Mouse (Mus musculus) bone marrow macrophage, adult 2 months (primary cell): ENCODE measurements around the gene Gpatch4. TPM values are rescaled to one million over a fixed set of nuclear protein-coding genes. Genes with fewer than 3 reads are reported as not detected.

Experiments used
- H3K27ac ChIP-seq: 2 replicates; pipeline ENCODE4 v1.5.1; 2012; ENCODE audit warnings: low read depth, low read length; ENCODE audit not compliant: insufficient read depth
- H3K4me1 ChIP-seq: 2 replicates; pipeline ENCODE4 v1.6.1; 2012; ENCODE audit warnings: low read length; ENCODE audit not compliant: control insufficient read depth, insufficient read depth
- H3K4me3 ChIP-seq: 2 replicates; pipeline ENCODE4 v1.5.1; 2012; ENCODE audit warnings: mild to moderate bottlenecking, low read length, moderate library complexity; ENCODE audit not compliant: insufficient read depth
- CTCF ChIP-seq: IDR thresholded peaks from 2 replicates; pipeline ENCODE4 v1.5.1; 2012; ENCODE audit warnings: low read depth, mild to moderate bottlenecking, low read length, moderate library complexity
- POLR2A ChIP-seq: IDR thresholded peaks from 2 replicates; pipeline ENCODE4 v1.6.1; 2012; ENCODE audit warnings: mild to moderate bottlenecking, low read depth, low read length, borderline replicate concordance
- polyA plus RNA-seq: library from polyadenylated mRNA; stranded (reverse); fragments of >200 nt; gene quantifications from 2 replicates; pipeline ENCODE4 v1.2.4, GENCODE M21; 2012; ENCODE audit not compliant: missing spikeins, insufficient read depth, insufficient read length

Gpatch4 gene
- polyA plus RNA-seq, 1 experiment, result 7.9 TPM

DNA sequence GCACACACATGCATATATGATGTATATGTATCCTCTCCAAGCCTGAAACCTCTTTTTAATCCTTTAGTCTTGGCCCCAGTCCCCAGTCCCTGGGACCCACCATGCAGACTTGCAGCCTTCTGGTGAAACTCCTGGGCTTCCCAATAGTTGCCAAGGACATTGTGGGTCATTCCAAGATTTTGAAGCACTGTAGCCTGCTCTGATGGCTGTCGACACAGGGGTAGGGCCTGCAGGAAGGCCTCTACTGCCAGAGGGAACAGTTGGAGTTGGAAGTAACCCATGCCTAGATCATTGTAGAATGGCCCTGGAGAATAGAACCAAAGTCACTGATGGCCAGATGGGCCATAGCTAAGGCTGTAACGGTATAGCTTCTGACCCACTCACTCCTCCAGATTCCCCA lies 31.4 kb downstream of the Gpatch4 start:
- Histone ChIP-seq H3K4me3 (no peak overlapping the region), H3K4me1 (0 out of 2 replicates have a peak, but pooled peaks cover 2% of the 10 kb centered on the region), H3K27ac (no peak overlapping the region)
- TF ChIP-seq CTCF (no peak), POLR2A (no peak)

DNA sequence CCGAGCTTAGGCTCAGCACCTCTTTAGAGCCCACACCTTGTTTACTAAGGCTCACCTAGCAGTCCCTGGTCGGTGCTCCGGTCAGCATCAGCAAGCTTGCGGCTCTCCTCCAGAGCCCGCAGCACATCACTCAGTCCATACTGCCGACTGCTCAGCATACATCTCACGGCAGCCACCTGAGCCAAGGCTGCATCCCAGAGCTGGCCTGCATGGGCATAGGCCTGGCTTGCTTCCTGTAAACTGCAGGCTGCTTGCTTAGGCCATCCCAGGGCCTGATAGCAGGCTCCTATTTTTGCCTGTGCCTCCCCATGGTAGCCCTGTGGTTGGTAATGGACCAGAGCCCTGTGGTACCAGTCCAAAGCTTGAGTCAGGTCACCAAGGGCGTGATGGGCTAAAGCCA lies 31.9 kb downstream of the Gpatch4 start:
- Histone ChIP-seq H3K27ac (no peak overlapping the region), H3K4me1 (0 out of 2 replicates have a peak, but pooled peaks cover 2% of the 10 kb centered on the region), H3K4me3 (no peak overlapping the region)
- TF ChIP-seq CTCF (no peak), POLR2A (no peak)

DNA sequence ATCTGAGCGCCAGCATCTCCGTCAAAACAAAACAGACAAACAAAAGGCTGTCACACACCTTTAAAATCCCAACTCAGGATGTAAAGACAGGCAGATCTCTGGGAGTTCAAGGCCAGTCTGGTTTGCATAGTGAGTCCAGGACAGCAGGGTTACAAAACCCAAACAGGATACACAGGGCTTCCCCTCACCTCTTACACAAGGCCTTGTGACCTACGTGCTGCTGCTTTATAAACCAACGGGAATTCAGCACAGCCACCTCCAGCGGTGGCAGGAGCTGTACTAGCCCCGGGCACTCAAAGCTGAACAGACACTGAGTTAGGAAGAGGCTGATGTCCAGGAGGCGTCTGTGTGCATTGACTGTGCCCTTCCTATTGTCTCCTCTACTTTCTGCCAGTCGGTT lies 34.5 kb downstream of the Gpatch4 start:
- H3K27ac ChIP-seq, result no peak overlapping the region
- peaks cover 5% of the 10 kb centered on the region; the same call in 1 of the 2 replicates for H3K4me1 ChIP-seq
- no peak for TF ChIP-seq CTCF
- no peak for TF ChIP-seq POLR2A
- H3K4me3 ChIP-seq, result no peak overlapping the region

DNA sequence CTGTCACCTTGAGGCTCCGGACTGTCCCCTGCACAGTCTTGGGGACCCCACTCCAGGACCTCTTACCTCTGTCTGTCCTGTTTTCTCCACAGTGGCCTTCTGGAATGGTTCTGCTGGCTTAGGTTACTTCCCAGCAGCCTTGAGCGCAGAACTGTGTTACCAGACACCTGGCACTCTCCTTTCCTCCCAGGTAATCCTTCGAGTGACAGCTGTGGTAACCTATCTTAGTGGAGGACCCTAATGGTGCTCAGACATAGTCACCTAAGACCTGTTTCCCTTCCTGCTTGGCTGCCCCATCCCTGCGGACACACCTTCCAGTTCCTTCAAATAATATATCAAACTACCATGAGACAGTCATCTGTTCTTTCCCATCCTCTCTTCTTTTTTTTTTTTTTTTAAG lies 35.3 kb downstream of the Gpatch4 start, which contains the start of gene Ttc24:
Gene Ttc24 (minus strand): TSS at position 101 of the 400 bp plus-strand sequence.
- Histone ChIP-seq H3K27ac (no peak within 1 kb of the TSS), H3K4me3 (no peak within 1 kb of the TSS), H3K4me1 (peaks cover 11% of the 10 kb centered on the region)
- TF ChIP-seq CTCF, result no peak

DNA sequence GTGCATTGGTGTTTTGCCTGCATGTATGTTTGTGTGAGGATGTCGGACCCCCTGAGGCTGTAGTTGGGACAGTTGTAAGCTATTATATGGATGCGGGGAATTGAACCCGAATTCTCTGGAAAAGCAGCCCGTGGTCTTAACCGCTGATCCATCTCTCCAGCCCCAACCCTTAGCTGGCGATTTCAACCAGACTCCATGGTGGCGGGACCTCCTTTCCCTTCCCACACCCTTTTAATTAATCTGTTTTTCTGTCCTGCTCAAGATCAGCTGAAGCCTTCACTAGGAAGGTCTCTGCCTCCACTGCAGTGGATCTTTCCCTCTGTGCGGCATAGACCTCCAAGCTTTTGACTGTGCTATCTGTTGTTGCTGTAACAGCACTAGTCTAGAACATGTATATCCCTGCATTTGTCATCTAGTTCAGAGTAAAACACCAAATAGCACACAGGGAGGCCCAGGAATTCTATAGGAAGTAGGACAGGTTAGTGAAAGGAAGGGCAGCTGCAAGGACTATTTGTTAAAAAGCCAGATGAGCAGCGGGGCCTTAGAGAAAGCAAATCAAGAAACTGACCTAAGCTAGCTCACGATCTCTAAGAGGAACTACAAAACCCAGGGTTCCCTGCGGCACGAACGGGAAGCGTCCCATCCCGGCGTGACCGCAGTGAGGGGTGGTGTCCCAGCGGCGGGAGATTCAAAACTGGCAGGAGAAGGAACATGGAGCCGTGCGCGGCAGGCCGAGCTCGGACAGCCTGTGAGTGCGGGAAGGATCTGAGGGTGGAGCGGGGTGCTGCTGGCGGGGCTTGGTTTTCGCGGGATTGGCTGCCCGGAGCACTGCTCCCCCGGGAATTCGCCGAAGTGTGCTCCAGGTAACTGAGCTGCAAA lies 38.7 kb downstream of the Gpatch4 start, which contains the start of gene Iqgap3:
Gene Iqgap3 (plus strand): TSS at position 627 of the 879 bp plus-strand sequence.
- Histone ChIP-seq H3K4me1 (peaks cover 12% of the 10 kb centered on the region), H3K27ac (no peak within 1 kb of the TSS), H3K4me3 (peak within 1 kb of the TSS; percentile 76)
- TF ChIP-seq CTCF (no peak), POLR2A (no peak)

DNA sequence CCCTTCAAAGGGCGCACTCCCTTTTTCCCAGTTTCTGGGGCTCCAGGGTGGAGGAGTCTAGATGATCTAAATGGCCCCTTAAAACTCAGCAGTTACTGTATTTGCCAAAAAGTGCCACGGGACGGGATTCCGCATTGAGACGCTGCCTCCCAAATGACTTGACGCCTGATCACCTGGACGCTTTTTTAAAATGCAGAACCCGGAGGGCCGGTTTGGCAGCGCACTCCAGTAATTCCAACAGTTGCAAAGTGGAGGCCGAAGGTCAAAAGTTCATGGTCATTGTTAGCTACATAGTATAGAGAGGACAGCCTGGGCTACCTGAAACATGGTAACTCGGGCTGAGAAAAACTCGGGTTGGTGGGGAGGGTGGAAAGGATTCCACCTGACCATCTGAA lies 39.3 kb downstream of the Gpatch4 start:
- H3K27ac ChIP-seq, result no peak overlapping the region
- no peak for TF ChIP-seq CTCF
- no peak for TF ChIP-seq POLR2A

DNA sequence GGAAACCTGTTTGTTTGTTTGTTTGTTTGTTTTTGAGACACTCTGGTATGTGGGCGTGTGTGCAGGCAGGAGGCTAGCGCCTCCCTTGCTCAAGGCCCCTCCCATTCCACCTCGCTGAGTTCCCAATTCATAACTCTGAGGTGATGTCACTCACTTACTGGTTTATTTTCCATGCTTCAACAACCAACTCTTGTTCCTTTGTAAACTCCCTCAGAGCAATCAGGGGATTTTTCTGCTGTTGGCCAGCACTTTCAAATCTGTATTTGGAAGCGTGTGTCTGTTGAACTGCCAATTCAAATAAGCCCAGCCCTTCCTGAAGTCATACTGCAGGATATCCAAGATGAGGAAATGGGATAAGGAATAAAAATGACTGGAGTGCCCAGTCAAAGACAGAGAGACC lies 39.8 kb downstream of the Gpatch4 start:
- Histone ChIP-seq H3K4me3 (peak overlapping the region; percentile 76), H3K4me1 (peaks cover 10% of the 10 kb centered on the region), H3K27ac (no peak overlapping the region)
- TF ChIP-seq CTCF, result no peak
- no peak for TF ChIP-seq POLR2A

More for the DNA sequence above, 39.3 kb downstream of the Gpatch4 start:
- Histone ChIP-seq H3K4me3 (peak overlapping the region; percentile 76), H3K4me1 (peaks cover 12% of the 10 kb centered on the region)

DNA sequence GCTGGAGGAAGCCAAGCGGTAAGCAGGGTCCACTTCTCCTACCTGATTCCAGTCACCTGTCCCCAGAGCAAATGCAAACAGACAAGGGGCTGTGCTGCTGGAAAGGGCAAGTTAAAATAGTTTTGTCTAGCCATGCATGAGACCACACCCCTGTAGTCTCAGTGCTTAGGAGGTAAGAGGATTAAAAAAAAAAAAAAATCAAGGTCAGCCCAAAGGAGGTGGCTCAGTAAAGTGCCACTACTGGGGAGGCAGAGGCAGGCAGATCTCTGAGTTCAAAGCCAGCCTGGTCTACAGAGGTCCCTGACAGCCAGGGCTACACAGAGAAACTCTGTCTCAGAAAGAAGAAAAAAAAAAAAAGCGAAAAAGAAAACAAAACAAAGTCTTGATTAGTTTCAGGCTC lies 41.1 kb downstream of the Gpatch4 start:
- TF ChIP-seq POLR2A, result no peak
- no peak for TF ChIP-seq CTCF

DNA sequence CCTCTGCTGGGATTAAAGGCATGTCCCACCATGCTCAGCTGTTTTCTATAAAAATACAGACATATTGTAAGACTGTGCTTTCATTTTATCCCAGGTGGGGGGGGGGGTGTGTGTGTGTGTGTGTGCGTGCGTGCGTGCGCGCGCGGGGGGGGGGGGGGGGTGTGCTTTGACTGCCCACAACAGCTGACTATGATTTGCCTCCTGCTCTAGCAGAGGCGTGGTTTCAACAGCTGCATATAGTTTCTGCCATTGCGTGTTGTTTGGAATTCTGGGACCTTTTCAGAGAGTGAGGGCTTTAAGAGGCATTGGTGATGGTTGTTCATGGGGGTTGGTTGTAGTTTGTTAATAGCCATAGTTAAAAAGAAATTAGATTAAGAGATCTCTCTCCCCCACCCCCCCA lies 42.6 kb downstream of the Gpatch4 start:
- Histone ChIP-seq H3K4me3 (no peak overlapping the region), H3K27ac (no peak overlapping the region)
- TF ChIP-seq POLR2A (no peak), CTCF (no peak)

More for the DNA sequence above, 41.1 kb downstream of the Gpatch4 start:
- Histone ChIP-seq H3K4me3 (no peak overlapping the region), H3K4me1 (peaks cover 10% of the 10 kb centered on the region), H3K27ac (no peak overlapping the region)

DNA sequence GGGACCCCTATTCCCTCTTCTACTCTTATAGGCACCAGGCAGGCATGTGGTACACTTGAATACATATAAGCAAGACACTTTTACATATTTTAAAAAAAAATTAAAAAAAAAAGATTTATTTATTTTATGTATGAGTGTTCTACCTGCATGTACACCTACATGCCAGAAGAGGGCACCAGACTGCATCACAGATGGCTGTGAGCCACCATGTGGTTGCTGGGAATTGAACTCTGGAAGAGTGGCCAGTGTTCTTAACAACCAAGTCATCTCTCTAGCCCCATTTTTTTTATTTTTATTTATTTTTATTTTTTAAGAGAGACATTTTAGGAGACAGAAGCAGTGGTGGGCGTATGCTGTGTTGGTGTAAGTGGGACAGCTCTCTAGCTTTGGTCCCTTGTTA lies 44.8 kb downstream of the Gpatch4 start:
- TF ChIP-seq CTCF (peak; percentile 42; the same call in 1 of the 2 replicates), POLR2A (no peak)
- Histone ChIP-seq H3K4me1 (peaks cover 6% of the 10 kb centered on the region), H3K4me3 (no peak overlapping the region), H3K27ac (no peak overlapping the region)

More for the DNA sequence above, 42.6 kb downstream of the Gpatch4 start:
- H3K4me1 ChIP-seq, result peaks cover 10% of the 10 kb centered on the region
